Mouse (Mus musculus): ENCODE measurements around the gene Rarg.

Gene Rarg

GRCm38 (mm10) chr15:102256431-102257201 is 701 bp downstream of the Rarg start:
- no peak for DNase-seq

DNA sequence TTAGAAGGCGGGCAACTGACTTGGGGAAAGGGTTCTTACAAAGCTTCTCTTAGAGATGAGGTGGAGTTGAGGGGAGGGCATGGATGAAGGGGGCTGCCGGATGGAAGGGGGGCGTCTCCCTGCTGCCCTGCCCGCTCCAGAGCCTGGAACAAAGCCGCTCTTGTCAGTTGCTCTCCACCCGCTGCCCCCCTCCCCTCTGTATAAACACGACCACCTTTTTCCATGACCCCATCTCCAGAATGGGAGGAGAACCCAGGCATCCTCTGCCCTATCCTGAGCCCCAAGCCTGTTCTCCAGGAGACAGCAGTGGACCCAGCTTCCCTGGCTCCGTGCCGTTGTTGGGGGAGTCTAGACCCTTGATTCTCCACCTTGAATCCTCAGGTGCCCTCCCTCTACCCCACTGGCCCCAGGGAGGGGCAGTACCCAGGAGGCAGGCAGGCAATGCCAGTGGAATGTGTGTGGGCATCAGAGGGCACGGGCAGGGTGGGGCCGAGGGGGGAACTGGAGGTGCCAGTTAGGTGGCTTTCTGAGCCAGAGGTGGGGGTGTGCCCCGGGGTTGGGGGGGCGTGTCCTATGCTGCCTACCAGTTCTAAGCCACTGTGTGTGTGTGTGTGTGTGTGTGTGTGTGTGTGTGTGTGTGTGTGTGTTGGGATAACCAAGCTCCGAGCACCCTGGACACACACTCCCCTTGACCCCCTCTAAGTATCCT is 1.6 kb downstream of the Rarg start:
- DNase-seq: peak in 1 of 2 experiments; percentile 2

GRCm38 (mm10) chr15:102250521-102250920 is 6.8 kb downstream of the Rarg start:
- DNase-seq: no peak

DNA sequence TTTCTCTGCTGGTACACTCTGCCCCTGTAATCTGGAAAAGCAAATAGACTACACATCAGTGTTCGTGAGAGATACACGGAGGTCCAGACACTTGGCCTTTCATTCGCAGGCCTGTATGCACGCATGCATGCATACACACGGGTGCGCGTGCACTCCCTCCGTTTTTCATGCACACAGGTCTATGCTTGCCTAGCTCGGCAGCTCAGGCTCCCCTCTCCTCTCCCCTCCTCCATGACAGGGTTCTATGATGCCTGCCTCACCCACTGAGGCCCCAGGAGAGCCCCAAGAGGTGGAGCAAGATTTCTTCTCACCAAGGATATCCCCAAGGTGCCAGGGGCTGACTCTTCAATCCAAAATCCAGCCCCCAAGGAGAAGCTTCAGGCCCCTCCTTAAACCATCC is 7.3 kb downstream of the Rarg start:
- DNase-seq: no peak

- DNase-seq: no peak
Measured at GRCm38 (mm10) chr15:102249251-102249691, 8.0 kb downstream of the Rarg start.

- DNase-seq: peak in 1 of 2 experiments; percentile 32
Measured at GRCm38 (mm10) chr15:102248812-102249191, 8.5 kb downstream of the Rarg start.

- no peak for DNase-seq
Measured at GRCm38 (mm10) chr15:102248131-102248811, 9.0 kb downstream of the Rarg start.

DNA sequence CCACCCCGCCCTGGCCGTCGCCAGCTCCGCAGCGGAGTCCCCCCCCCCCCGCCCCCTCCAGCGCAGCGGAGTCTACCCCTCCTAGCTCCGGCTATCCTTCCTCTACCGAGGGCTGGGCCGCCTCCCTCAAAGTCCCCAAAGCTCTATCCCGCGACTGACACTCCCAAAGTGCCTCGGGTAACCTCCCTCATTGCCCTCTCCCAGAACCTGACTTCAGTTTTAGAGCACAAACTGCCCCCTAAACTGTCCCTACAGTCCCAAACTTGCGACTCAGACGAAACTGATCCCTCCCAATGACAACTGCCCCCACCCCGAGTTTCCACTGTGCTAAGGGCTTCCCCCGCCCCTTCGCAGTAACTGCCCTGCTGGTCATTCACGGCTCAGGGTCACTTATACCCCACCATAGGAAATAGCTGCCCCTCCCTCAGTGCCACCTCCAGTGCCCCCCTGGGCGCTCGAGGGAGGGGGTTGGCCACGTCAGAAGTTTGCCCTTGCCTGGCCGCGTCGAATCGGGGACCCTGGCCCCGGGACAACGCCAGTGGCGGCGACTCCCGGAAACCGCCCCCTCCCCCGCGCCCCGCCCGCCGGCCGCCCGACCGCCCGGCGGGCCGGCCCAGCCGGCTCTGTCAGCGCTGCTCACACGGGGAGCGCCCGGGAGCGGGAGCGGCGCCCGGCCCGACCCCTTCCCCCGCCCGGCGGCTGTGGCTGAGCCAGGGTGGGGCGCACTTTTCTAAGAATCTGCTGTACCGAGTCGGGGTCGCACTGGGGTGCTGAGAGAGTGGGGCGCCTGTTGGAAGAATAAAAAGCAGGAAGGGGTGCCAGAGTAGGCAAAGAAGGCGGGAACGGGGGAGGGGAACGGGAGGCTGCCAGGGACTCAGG is 9.8 kb downstream of the Rarg start:
- DNase-seq: peak; percentile 55 to 66

DNA sequence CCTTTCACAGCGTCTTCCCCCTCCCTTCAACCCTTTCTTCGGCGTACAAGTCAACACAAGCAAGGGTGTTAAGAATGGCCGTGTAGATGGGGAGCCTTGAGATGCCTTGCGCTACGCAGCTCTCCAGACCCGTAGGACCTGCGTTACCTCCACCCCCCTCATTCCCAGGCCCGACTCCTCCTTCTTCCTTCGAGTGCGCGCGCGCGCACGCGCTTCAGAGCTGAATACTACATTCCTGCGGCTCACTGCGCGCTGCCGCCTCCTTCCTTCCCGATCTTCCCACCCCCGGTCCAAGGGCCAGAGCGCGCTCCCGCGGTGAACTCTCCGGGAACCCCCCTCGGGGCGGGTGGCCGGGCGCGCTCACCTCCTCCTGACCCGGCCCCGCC is 10.5 kb downstream of the Rarg start:
- peak; percentile 91 to 93 for DNase-seq

DNA sequence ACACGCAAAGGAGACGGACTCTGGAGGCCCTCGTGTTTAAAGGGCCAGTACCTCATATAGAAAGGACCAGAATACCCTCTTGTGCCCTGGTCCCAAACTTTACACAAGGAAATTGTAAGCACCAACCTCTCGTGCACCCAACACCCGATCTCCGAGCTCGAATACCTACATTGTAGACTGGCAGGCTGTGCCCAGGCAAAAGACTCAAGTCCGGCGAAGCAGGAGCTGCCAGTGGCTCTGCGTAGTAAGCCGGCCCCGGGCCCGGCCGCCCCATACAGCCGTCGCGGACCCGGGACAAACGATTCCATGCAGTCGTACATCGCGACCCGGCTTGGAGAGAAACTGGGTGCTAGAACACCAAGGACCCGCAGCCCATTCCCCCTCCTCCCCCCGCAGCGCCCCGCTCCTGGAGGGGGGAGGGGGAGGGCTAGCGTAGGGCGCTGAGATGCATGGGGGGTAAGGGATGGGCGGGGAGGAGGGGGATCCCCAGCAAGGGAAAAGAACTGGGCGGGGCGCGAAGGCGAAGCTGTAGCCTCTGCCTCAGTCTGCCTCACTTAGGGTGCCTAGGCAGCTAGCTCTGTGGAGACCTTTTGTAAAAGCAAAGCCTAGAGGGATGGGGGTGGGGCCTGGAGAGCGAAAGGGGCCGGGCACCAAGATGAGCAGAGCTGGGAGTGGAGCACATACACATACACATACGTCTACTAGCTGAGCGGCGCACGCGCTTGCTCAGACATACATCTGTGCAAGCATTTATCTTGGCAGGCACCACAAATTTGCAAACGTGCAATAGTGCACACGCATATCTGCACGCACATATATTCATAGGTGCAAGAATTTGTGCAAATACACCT is 11.2 kb downstream of the Rarg start:
- peak; percentile 75 to 77 for DNase-seq

- DNase-seq: no peak
Measured at GRCm38 (mm10) chr15:102245461-102245881, 11.8 kb downstream of the Rarg start.

GRCm38 (mm10) chr15:102244306-102245191 is 12.8 kb downstream of the Rarg start:
- DNase-seq: peak in 1 of 2 experiments; percentile 19

GRCm38 (mm10) chr15:102243229-102244190 is 13.8 kb downstream of the Rarg start:
- DNase-seq: no peak

DNA sequence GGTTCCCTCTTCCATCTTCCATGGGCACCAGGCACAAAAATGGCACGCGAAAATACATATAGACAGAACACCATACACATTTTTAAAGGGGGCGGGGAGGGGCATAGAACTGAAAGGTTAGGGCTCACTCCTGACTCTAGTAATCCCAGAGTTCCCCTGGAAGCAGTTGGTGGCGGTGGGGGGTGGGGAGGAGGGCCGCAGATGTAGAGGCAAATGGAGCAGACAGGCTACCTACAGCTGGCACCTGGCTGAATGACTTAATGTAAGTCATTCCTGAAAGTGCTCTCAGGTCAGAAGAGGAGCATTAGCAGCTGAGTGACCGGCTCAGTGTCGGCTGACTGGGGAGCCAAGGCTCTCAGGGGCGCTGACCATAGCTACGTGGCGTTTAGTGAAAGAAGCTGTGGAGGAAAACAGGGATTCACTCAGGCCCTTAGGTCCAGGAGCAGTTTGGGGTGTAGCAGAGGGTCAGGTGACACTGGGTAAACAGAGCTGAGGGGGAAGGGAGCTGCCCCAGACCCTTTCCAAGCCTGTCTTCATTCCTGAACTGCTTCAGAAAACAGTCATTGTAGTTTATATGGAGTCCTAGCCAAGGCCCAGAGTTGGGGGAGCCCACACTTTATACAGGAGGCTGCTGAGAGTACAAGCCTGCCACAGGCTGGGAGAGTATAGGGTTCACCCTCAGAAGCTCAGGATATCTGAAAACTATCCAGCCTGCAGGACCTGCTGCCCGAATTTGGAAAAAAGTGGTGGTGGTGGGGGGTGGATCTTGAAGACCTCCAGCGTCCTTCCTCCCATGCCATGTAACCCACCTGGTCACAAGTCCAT is 14.7 kb downstream of the Rarg start:
- DNase-seq: no peak

DNA sequence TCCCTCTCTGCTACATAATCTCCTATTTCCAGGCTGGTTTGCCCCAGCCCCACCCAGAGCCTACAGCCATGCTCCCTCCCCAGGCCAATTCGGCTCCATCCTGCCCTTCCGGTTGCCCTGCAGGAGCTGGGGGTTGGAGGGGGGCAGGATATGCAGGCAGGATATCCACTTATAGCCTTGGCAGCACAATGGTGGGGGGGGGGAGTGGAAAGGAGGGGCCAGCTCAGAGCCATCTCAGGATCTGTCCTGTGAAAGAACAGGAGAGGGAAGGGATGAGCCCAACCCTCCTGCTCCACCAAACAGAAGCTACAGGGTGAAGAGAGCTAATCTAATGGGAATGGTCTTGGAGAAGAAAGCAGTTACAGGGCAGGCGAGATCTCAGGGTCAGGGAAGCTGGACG is 16.7 kb downstream of the Rarg start:
- no peak for DNase-seq

- no peak for DNase-seq
Measured at GRCm38 (mm10) chr15:102239851-102240250, 17.5 kb downstream of the Rarg start.

DNA sequence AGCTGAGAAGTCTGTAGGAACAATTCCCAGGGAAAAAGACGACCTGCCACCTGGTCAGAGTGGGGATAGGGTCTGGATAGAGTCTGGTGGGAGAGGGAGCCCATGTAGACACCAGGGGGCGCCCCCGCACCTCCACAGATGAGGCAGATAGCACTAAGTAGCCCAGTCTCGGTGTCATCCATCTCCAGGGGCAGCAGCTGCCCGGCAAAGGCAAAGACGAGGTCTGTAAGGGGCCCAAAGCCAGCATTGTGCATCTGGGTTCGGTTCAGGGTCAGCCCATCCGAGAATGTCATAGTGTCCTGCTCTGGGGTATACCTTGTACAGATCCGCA is 18.1 kb downstream of the Rarg start:
- peak; percentile 92 for DNase-seq

DNA sequence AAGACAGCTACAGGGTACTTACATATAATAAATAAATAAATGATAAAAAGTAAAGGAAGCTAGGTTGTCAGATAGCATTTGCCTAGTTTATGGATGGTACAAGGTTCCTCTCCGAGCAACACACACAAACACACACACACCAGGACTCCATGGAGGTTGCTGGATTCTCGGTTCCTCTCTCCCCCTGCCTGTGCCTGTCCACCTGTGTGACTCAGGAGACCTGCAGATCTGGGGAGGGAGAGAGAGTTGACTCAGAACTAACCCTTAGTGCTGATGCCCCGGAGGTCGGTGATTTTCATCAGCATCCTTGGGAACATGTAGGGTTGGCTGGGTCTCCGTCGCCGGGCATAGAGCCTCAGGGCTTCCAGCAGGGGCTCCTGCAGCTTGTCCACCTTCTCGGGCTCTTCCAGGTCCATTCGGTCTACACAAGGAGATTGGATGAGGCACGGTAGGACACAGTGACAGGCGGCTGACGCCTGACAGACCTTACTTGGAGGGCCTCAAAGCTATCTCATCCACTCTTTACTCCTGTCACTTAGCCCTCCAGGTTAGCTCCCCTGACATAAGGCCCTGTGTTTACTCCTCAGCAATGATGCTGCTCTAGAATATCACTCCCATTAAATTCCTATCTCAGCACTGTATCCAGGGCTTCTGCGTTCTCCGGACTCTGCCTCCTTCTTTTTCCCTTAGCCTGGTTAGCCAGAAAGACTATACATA is 18.6 kb downstream of the Rarg start:
- DNase-seq: no peak

Measured in cerebellum, postnatal 10 days (tissue).